Mouse (Mus musculus): ENCODE results near the gene Kcnq5.

Gene Kcnq5

GRCm38 (mm10) chr1:21961251-21962082, at the start of gene Kcnq5:
Gene Kcnq5 (minus strand): TSS chr1:21961942.
- peak; percentile 2 for DNase-seq (ENCODE audit: extremely low read depth, insufficient read length, low spot score)

GRCm38 (mm10) chr1:21979755-21980154, 18.0 kb upstream of the Kcnq5 start:
- DNase-seq (ENCODE audit: extremely low read depth, insufficient read length, low spot score), result no peak

GRCm38 (mm10) chr1:21979292-21979691, 17.6 kb upstream of the Kcnq5 start:
- DNase-seq (ENCODE audit: extremely low read depth, insufficient read length, low spot score), result no peak

- DNase-seq (ENCODE audit: extremely low read depth, insufficient read length, low spot score), result no peak
Observed at GRCm38 (mm10) chr1:21974040-21974439, 12.3 kb upstream of the Kcnq5 start.

GRCm38 (mm10) chr1:21967139-21967538, 5.4 kb upstream of the Kcnq5 start:
- DNase-seq (ENCODE audit: extremely low read depth, insufficient read length, low spot score), result no peak

- DNase-seq (ENCODE audit: extremely low read depth, insufficient read length, low spot score), result no peak
Observed at GRCm38 (mm10) chr1:21962896-21963864, 1.4 kb upstream of the Kcnq5 start.

GRCm38 (mm10) chr1:21962083-21962471, 335 bp upstream of the Kcnq5 start:
- DNase-seq (ENCODE audit: extremely low read depth, insufficient read length, low spot score), result peak; percentile 0

- DNase-seq (ENCODE audit: extremely low read depth, insufficient read length, low spot score), result peak; percentile 1
Observed at GRCm38 (mm10) chr1:21960421-21961250, 1.1 kb downstream of the Kcnq5 start.

GRCm38 (mm10) chr1:21959648-21960285, 2.0 kb downstream of the Kcnq5 start:
- DNase-seq (ENCODE audit: extremely low read depth, insufficient read length, low spot score), result no peak

- DNase-seq (ENCODE audit: extremely low read depth, insufficient read length, low spot score), result no peak
Observed at GRCm38 (mm10) chr1:21958013-21958412, 3.7 kb downstream of the Kcnq5 start.

- no peak for DNase-seq (ENCODE audit: extremely low read depth, insufficient read length, low spot score)
Observed at GRCm38 (mm10) chr1:21940831-21941230, 20.9 kb downstream of the Kcnq5 start.

GRCm38 (mm10) chr1:21927182-21927581, 34.6 kb downstream of the Kcnq5 start:
- no peak for DNase-seq (ENCODE audit: extremely low read depth, insufficient read length, low spot score)

GRCm38 (mm10) chr1:21923293-21923642, 38.5 kb downstream of the Kcnq5 start:
- no peak for DNase-seq (ENCODE audit: extremely low read depth, insufficient read length, low spot score)

GRCm38 (mm10) chr1:21922578-21923292, 39.0 kb downstream of the Kcnq5 start:
- DNase-seq (ENCODE audit: extremely low read depth, insufficient read length, low spot score), result no peak

GRCm38 (mm10) chr1:21919276-21919675, 42.5 kb downstream of the Kcnq5 start:
- DNase-seq (ENCODE audit: extremely low read depth, insufficient read length, low spot score), result no peak

GRCm38 (mm10) chr1:21896067-21896719, 65.5 kb downstream of the Kcnq5 start:
- DNase-seq (ENCODE audit: extremely low read depth, insufficient read length, low spot score), result no peak

- no peak for DNase-seq (ENCODE audit: extremely low read depth, insufficient read length, low spot score)
Observed at GRCm38 (mm10) chr1:21883747-21884146, 78.0 kb downstream of the Kcnq5 start.

- DNase-seq (ENCODE audit: extremely low read depth, insufficient read length, low spot score), result no peak
Observed at GRCm38 (mm10) chr1:21870889-21871288, 90.9 kb downstream of the Kcnq5 start.

GRCm38 (mm10) chr1:21868484-21868883, 93.3 kb downstream of the Kcnq5 start:
- DNase-seq (ENCODE audit: extremely low read depth, insufficient read length, low spot score), result no peak
